Mouse (Mus musculus): Measurements from ENCODE around the gene Tram2. TPM values are rescaled to one million over a fixed set of nuclear protein-coding genes. Genes with fewer than 3 reads are reported as not detected.
A peak's percentile ranks its signal among the peaks of the same experiment; 100 is the strongest.

Tram2 gene
- total and polyA plus RNA-seq, 2 experiments from 2014 or later, result 1.4 to 2.1 TPM

DNA sequence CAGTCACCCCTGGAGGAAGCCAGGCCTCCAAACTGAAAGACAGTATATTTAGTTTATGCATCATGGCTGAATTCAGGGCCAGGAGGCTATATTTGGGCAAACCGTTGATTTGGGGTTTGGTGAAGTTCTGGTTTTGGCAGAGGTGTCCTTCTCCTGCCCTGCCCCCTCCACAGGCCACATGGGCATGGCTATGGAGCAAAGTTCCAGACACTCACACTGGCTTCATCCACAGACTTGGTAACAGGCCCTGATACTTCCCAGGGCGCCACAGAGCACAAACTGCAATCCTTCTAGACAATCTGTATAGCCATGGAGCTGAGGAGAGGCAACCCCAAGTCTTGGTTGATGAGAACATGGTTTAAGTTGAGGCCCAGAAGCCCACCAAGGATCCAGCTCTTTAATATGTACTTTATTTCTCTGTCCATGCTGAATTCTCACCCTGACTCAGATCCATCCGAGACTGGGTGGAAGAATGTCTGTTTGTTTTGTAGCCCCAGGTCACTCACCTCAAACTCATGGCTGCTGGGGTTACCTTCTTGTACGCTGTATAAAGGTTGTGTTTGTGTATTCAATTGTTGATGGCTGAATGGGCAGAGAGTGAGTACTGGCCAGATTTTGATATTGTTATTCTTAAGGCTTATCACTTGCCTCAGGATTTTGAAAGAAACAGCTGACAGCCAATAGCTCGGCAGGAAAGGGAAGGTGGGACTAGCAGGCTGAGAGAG is 19.5 kb downstream of the Tram2 start:
- ATAC-seq (ENCODE audit: low FRiP score) (no peak), DNase-seq (ENCODE audit: low spot score) (no peak)
- Histone ChIP-seq H3K9ac (replicated peaks; ENCODE audit: low read length, poor library complexity, severe bottlenecking) (no peak overlapping the region), H3K4me2 (ENCODE audit: low read depth, low read length, poor library complexity, severe bottlenecking) (no peak overlapping the region), H3K4me3 (ENCODE audit: low read depth, low read length) (no peak overlapping the region), H3K36me3 (ENCODE audit: insufficient read depth, low read length) (no peaks in the 10 kb centered on the region), H3K27ac (ENCODE audit: low read depth, low read length) (no peak overlapping the region), H3K27me3 (ENCODE audit: insufficient read depth, low read length) (no peaks in the 10 kb centered on the region), H3K9me3 (ENCODE audit: low read length) (no peaks in the 10 kb centered on the region), H3K4me1 (ENCODE audit: insufficient read depth, low read length) (no peaks in the 10 kb centered on the region)
- 93% methylated on average over 5 of the region's 5 CpGs for WGBS
- TF ChIP-seq CTCF (IDR thresholded peaks at IDR 0.05), result no peak

DNA sequence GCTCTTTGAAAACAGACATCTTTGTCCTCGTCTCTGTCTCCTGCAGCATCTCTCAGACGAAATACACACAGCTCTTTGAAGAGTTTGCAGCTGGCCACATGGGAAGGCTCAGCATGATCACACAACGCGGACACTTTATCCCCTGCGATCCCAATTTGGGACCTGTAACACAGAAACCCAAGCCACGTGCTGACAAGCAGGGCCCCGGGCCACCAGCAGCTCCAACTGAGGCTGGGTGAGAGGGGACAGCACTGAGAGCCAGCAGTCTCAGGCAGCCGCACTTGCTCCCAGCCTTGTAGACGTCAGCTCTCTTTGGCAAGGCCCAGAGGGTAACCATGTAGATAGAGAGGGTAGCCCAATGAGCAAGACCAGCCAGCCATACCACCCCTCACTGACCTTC is 26.0 kb downstream of the Tram2 start:
- no peak overlapping the region for H3K4me3 ChIP-seq (ENCODE audit: low read depth, low read length)
- H3K4me1 ChIP-seq (ENCODE audit: insufficient read depth, low read length), result 0 out of 2 replicates have a peak, but pooled peaks cover 5% of the 10 kb centered on the region
- ATAC-seq (ENCODE audit: low FRiP score), result 0 out of 2 replicates have a peak, but pooled peaks have one; percentile 23
- no peaks in the 10 kb centered on the region for H3K9me3 ChIP-seq (ENCODE audit: low read length)
- peak; percentile 12 for DNase-seq (ENCODE audit: low spot score)
- no peaks in the 10 kb centered on the region for H3K27me3 ChIP-seq (ENCODE audit: insufficient read depth, low read length)
- 36% methylated on average over 9 of the region's 9 CpGs for WGBS
- H3K27ac ChIP-seq (ENCODE audit: low read depth, low read length), result no peak overlapping the region
- no peaks in the 10 kb centered on the region for H3K36me3 ChIP-seq (ENCODE audit: insufficient read depth, low read length)
- H3K9ac ChIP-seq (replicated peaks; ENCODE audit: low read length, poor library complexity, severe bottlenecking), result no peak overlapping the region
- H3K4me2 ChIP-seq (ENCODE audit: low read depth, low read length, poor library complexity, severe bottlenecking), result no peak overlapping the region
- no peak for TF ChIP-seq CTCF (IDR thresholded peaks at IDR 0.05)

DNA sequence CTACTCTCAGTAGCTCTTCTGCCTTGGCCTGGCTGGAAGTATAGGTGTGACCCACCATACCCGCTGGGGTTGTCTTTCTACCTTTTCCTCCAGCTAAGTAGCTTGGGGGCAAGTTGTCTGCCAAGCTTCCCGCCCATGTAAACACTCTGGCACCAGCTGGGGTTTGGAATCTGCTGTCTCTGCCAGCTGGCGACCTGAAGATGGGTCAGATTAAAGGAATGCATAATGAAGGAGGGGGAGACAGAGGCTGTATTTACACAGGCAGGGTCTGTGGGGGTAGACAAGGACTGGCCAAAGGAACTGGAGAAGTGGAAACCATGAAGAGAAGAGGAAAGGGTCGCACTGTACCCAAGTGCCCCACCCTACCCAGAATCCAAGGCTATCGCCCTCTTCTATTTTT is 26.4 kb downstream of the Tram2 start:
- H3K4me3 ChIP-seq (ENCODE audit: low read depth, low read length), result no peak overlapping the region
- no peaks in the 10 kb centered on the region for H3K9me3 ChIP-seq (ENCODE audit: low read length)
- peak; percentile 61 for DNase-seq (ENCODE audit: low spot score)
- H3K27me3 ChIP-seq (ENCODE audit: insufficient read depth, low read length), result no peaks in the 10 kb centered on the region
- H3K27ac ChIP-seq (ENCODE audit: low read depth, low read length), result no peak overlapping the region
- WGBS, result 26% methylated on average over 5 of the region's 5 CpGs
- no peak for TF ChIP-seq CTCF (IDR thresholded peaks at IDR 0.05)
- no peak overlapping the region for H3K4me2 ChIP-seq (ENCODE audit: low read depth, low read length, poor library complexity, severe bottlenecking)
- no peaks in the 10 kb centered on the region for H3K36me3 ChIP-seq (ENCODE audit: insufficient read depth, low read length)
- no peak overlapping the region for H3K9ac ChIP-seq (replicated peaks; ENCODE audit: low read length, poor library complexity, severe bottlenecking)
- ATAC-seq (ENCODE audit: low FRiP score), result peak; percentile 64; the same call in 1 of the 2 replicates
- 0 out of 2 replicates have a peak, but pooled peaks cover 5% of the 10 kb centered on the region for H3K4me1 ChIP-seq (ENCODE audit: insufficient read depth, low read length)

DNA sequence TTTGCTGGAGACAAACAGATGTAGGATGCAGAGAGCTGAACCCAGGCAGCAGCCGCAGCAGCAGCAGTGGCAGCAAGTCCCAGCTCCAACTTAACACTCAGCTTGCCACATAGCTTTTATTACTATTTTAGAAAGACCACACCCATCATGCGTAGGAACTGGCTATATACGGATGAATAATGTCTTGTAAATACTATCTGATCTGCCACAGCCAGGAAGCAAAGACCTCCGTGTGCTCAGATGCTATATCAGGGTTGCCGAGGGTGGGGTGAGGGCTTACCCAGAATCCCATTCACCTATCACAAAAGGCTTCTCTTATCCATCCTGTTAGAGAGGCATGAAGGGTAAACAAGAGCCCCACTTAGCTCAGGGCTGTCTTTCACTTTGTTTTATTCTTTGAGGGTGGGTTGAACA is 26.9 kb downstream of the Tram2 start:
- Histone ChIP-seq H3K9me3 (ENCODE audit: low read length) (no peaks in the 10 kb centered on the region), H3K27me3 (ENCODE audit: insufficient read depth, low read length) (no peaks in the 10 kb centered on the region), H3K36me3 (ENCODE audit: insufficient read depth, low read length) (no peaks in the 10 kb centered on the region), H3K4me2 (ENCODE audit: low read depth, low read length, poor library complexity, severe bottlenecking) (no peak overlapping the region), H3K9ac (replicated peaks; ENCODE audit: low read length, poor library complexity, severe bottlenecking) (no peak overlapping the region), H3K27ac (ENCODE audit: low read depth, low read length) (no peak overlapping the region), H3K4me3 (ENCODE audit: low read depth, low read length) (no peak overlapping the region), H3K4me1 (ENCODE audit: insufficient read depth, low read length) (0 out of 2 replicates have a peak, but pooled peaks cover 5% of the 10 kb centered on the region)
- ATAC-seq (ENCODE audit: low FRiP score) (peak; percentile 7; the same call in 1 of the 2 replicates), DNase-seq (ENCODE audit: low spot score) (no peak)
- WGBS, result 46% methylated on average over 5 of the region's 5 CpGs
- TF ChIP-seq CTCF (IDR thresholded peaks at IDR 0.05), result no peak

DNA sequence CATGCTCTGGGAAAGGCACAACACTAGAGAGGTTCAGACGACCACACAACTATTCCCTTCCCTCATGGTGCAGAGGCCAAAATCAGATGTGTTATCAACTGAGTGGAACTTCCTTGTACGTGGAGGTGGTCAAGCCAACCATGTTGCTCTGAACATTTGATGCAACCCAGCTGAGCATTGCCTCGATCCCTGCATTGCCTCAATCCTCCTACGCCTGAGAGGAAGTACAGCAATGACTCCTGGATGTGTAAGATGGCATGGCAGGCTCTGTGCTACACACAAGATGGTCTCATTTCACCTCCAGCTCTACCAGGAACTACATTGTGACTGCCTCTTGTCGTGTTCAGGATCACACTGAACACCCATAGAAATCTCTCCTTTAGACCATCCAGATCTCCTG is 30.0 kb downstream of the Tram2 start:
- no peak overlapping the region for H3K4me3 ChIP-seq (ENCODE audit: low read depth, low read length)
- H3K9ac ChIP-seq (replicated peaks; ENCODE audit: low read length, poor library complexity, severe bottlenecking), result no peak overlapping the region
- H3K4me2 ChIP-seq (ENCODE audit: low read depth, low read length, poor library complexity, severe bottlenecking), result no peak overlapping the region
- WGBS, result 94% methylated on average over 5 of the region's 5 CpGs
- no peak for ATAC-seq (ENCODE audit: low FRiP score)
- H3K9me3 ChIP-seq (ENCODE audit: low read length), result no peaks in the 10 kb centered on the region
- H3K4me1 ChIP-seq (ENCODE audit: insufficient read depth, low read length), result 0 out of 2 replicates have a peak, but pooled peaks cover 5% of the 10 kb centered on the region
- no peaks in the 10 kb centered on the region for H3K36me3 ChIP-seq (ENCODE audit: insufficient read depth, low read length)
- no peak for DNase-seq (ENCODE audit: low spot score)
- H3K27me3 ChIP-seq (ENCODE audit: insufficient read depth, low read length), result no peaks in the 10 kb centered on the region
- TF ChIP-seq CTCF (IDR thresholded peaks at IDR 0.05), result no peak
- no peak overlapping the region for H3K27ac ChIP-seq (ENCODE audit: low read depth, low read length)

DNA sequence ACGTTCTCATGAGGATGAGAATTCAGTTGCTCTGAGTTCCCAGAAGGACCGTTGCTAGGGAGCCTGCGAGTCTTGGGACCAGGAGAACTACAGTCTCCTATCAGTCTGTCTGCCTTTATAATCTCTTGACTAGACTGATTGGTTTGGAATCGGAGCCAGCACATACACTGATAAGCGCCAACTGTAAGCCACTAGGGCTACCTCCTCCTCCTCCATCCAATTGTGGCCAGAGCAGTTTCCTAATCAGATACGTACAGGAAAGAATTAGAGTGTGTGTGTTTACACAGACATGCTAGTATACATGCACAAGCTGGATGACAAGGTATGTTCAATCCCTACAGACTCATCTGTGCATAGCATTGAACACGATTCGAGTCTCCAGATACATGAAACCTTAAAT is 30.6 kb downstream of the Tram2 start:
- no peak for TF ChIP-seq CTCF (IDR thresholded peaks at IDR 0.05)
- 0 out of 2 replicates have a peak, but pooled peaks cover 5% of the 10 kb centered on the region for H3K4me1 ChIP-seq (ENCODE audit: insufficient read depth, low read length)
- 87% methylated on average over 8 of the region's 8 CpGs for WGBS
- H3K4me3 ChIP-seq (ENCODE audit: low read depth, low read length), result no peak overlapping the region
- no peaks in the 10 kb centered on the region for H3K36me3 ChIP-seq (ENCODE audit: insufficient read depth, low read length)
- no peak overlapping the region for H3K4me2 ChIP-seq (ENCODE audit: low read depth, low read length, poor library complexity, severe bottlenecking)
- no peak overlapping the region for H3K27ac ChIP-seq (ENCODE audit: low read depth, low read length)
- no peak for DNase-seq (ENCODE audit: low spot score)
- no peak for ATAC-seq (ENCODE audit: low FRiP score)
- H3K9ac ChIP-seq (replicated peaks; ENCODE audit: low read length, poor library complexity, severe bottlenecking), result no peak overlapping the region
- no peaks in the 10 kb centered on the region for H3K9me3 ChIP-seq (ENCODE audit: low read length)
- H3K27me3 ChIP-seq (ENCODE audit: insufficient read depth, low read length), result no peaks in the 10 kb centered on the region

Measured in midbrain, postnatal 0 days (tissue).